Mouse (Mus musculus) heart, adult 9 months (tissue): ENCODE data around the gene Pradc1.
"Not testable (repeated sequence)": the region's sequence is repeated elsewhere in the genome, so short reads cannot be mapped to it uniquely, and the experiment has no call there.

ENCODE experiments used
- DNase-seq, 2 experiments: peaks; one replicate each; pipeline ENCODE4 v3.0.0; 2022; ENCODE audit warnings: low spot score in 2 of 2

Gene Pradc1

GRCm38 (mm10) chr6:85450697-85451663 lies 790 bp downstream of the Pradc1 start, which contains the start of gene Cct7:
Gene Cct7, plus strand, starts transcription at chr6:85451514.
- peak; percentile 99 for DNase-seq

GRCm38 (mm10) chr6:85450140-85450539 lies 1.6 kb downstream of the Pradc1 start:
- not testable (repeated sequence) for DNase-seq

- DNase-seq, result no peak
Observed at GRCm38 (mm10) chr6:85447351-85447750, 4.4 kb downstream of the Pradc1 start.

- DNase-seq, result no peak
Observed at GRCm38 (mm10) chr6:85445286-85445685, 6.5 kb downstream of the Pradc1 start.

GRCm38 (mm10) chr6:85444266-85444965 lies 7.4 kb downstream of the Pradc1 start:
- DNase-seq, result no peak

- no peak for DNase-seq
Observed at GRCm38 (mm10) chr6:85443488-85444233, 8.1 kb downstream of the Pradc1 start.

GRCm38 (mm10) chr6:85441142-85441541 lies 10.6 kb downstream of the Pradc1 start:
- DNase-seq, result no peak

- no peak for DNase-seq
Observed at GRCm38 (mm10) chr6:85436631-85437030, 15.1 kb downstream of the Pradc1 start.

- DNase-seq, result no peak
Observed at GRCm38 (mm10) chr6:85436204-85436603, 15.6 kb downstream of the Pradc1 start.

- DNase-seq, result no peak
Observed at GRCm38 (mm10) chr6:85433865-85434264, 17.9 kb downstream of the Pradc1 start.

GRCm38 (mm10) chr6:85431842-85432431 lies 19.8 kb downstream of the Pradc1 start, which contains the start of gene Smyd5:
Gene Smyd5, plus strand, starts transcription at chr6:85431989.
- peak; percentile 65 to 83 for DNase-seq

GRCm38 (mm10) chr6:85431274-85431841 lies 20.4 kb downstream of the Pradc1 start:
- no peak for DNase-seq

- no peak for DNase-seq
Observed at GRCm38 (mm10) chr6:85423836-85424379, 27.9 kb downstream of the Pradc1 start, which contains the start of gene Noto. Gene Noto, plus strand, starts transcription at chr6:85423886.

- no peak for DNase-seq
Observed at GRCm38 (mm10) chr6:85419150-85419549, 32.6 kb downstream of the Pradc1 start.

- DNase-seq, result no peak
Observed at GRCm38 (mm10) chr6:85415829-85416228, 35.9 kb downstream of the Pradc1 start.

GRCm38 (mm10) chr6:85410771-85411273 lies 40.9 kb downstream of the Pradc1 start:
- DNase-seq, result peak; percentile 41 to 50

- no peak for DNase-seq
Observed at GRCm38 (mm10) chr6:85409003-85409402, 42.8 kb downstream of the Pradc1 start.

- no peak for DNase-seq
Observed at GRCm38 (mm10) chr6:85403039-85403438, 48.7 kb downstream of the Pradc1 start.

GRCm38 (mm10) chr6:85402613-85403012 lies 49.2 kb downstream of the Pradc1 start:
- peak; percentile 68 to 85 for DNase-seq

- no peak for DNase-seq
Observed at GRCm38 (mm10) chr6:85399715-85400114, 52.1 kb downstream of the Pradc1 start.
